Mouse (Mus musculus) embryo, embryonic 10 days (tissue): ENCODE data around the gene Eepd1.

Source experiments
- DNase-seq: peaks from one replicate; pipeline ENCODE4 v3.0.0-alpha.2; 2015; ENCODE audit warnings: low spot score

The Eepd1 gene

GRCm38 (mm10) chr9:25489221-25489960 lies 8.0 kb downstream of the Eepd1 start:
- no peak for DNase-seq

DNA sequence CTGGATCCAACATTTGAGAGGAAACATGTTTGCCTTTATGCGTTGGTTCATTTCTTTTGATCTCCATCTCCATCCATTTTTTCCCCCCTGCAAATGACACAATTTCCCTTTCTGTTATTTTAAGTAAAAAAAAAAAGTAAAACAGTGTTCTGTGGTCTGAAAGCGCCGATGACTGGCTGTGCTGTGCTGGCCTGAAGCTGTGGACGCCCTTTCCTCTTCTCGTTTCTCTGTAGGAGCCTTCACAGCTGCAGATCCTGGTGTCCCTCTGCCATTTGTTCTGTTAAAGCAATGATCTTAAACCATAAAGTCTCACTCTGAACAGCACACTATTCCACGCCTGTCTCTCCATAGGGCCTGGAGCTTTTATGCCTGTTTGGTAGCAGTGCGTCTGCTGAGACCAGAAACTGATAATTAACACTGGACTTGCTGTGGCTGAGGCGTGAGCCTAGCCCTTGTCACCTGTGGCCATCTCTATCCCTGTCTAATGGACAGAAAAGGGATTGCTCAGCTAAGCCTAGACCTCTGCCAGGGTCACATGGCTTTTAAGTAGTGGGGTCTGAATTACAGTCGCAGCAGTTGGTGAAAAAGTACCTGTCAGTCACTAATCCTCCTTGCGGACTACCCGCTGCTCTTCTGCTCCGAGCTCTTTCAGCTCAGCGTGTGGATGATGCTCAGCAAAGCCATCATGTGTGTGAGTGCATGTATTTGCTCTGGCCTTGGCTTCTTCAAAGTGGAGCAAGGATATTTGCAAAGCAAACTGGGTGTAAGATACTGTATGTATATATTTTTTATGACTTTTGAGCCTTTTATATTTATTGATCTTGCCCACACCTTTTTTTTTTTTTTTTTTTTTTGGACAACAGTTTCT lies 9.2 kb downstream of the Eepd1 start:
- DNase-seq, result no peak

DNA sequence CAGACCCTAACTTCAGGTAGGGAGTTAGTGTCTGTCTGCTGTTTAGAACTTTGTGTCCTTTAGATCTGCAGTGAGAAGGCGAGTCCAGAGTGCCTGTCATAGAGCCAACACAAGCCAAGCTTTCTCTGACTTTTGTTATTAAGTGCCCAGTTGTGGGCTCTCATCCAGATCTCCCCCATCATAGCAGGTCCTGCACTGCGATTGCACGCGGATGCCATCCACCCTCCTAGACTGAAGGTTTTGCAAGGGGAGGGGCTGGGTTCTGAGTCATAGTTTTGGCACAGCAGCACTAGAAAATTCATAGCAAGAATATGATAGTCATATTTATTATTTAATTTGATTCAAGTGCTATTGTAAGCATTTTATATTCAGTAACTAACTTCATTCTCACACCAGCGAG lies 12.6 kb downstream of the Eepd1 start:
- no peak for DNase-seq

DNA sequence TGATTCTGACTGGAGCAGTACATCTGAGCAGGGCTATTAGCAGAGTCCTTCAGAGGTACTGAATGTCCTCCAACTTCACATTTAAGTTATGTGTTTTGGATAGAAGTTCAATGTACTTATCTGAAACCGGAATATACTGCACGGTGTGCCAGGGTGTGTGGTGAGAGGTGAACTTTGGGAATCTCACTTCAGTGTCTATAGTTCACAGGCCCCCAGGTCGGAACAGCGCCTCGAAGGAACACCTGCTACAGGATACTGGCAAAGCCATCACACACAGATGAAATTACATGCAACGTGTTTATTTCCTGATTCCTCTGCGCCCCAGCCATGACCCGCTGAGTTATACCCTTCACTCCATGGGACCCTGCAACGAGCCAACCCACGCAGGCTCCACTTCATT lies 14.3 kb downstream of the Eepd1 start:
- DNase-seq, result no peak

- DNase-seq, result no peak
Observed at GRCm38 (mm10) chr9:25496196-25496595, 14.8 kb downstream of the Eepd1 start.

DNA sequence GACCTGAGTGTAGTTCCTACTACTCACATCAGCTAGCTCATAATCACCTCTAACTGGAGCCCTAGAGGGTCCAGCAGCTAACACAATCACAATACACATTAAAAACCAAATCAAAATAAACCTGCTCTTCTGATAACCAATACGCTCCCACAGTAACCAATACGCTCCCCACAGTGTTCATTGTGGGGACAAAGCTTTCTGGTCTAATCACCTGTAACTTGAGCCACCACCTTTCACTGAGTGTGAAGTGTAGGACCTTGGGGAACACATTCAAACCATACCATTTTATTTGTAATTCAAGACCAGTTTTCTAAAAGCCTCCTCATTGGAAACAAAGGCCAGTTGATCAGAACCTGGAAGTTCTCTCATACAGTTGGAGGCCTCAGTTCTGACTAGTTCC lies 15.4 kb downstream of the Eepd1 start:
- DNase-seq, result no peak

DNA sequence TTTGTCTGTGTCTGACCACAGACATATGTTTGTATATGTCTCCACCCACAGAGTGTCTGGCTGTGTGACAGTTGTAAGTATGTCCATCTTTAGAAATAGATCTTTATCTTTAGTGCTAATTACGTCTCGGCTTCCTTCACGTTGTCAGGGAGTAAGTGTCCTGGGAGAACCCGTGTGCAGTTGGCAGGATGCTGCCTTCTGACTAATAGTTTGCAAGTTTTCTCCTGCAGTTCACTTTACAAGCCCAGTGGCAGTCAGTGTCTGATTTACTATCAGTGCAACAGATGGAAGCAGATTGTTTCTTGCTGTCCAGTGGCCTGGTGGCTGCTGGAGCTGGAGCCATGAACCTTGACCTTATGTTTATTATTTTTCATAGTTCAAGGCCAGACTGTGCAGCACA lies 17.4 kb downstream of the Eepd1 start:
- peak; percentile 37 for DNase-seq

DNA sequence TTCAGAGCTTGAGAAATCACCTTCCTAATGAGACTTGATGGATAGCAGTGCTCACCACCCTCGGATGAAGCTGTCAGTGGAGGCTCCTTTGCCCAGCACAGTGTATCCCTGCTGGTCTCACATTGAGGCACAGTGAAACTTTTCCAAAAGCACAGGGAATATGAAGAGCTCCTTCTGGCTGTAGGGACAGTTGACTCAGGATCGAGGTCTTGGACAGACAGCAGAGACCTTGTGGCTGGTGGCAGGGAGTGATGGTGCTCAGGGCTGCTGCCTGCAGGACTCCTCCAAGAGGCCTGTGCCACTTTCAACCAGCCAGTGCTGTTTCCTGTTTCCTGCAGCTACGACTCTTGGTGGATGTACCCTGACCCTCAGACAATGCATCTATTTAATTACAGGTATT lies 18.0 kb downstream of the Eepd1 start:
- no peak for DNase-seq

DNA sequence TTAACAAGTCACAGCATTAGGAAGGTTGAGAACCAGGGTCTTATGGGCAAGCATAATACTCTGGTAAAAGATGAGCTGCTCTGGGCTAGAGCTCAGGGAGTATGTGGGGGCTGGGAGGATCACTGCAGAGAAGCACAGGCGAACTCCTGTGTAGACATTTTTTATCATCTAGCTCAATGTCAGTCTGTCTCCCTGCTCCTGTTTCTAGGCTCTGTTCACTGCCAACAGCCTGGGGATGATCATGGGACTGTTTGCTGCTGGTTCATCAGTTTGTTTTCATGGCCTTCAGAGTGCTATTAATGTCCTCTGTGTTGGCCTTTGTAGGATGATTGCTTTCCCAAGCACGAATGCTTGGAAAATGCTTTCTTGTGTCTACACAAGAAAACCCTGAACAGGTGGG lies 18.7 kb downstream of the Eepd1 start:
- DNase-seq, result no peak

DNA sequence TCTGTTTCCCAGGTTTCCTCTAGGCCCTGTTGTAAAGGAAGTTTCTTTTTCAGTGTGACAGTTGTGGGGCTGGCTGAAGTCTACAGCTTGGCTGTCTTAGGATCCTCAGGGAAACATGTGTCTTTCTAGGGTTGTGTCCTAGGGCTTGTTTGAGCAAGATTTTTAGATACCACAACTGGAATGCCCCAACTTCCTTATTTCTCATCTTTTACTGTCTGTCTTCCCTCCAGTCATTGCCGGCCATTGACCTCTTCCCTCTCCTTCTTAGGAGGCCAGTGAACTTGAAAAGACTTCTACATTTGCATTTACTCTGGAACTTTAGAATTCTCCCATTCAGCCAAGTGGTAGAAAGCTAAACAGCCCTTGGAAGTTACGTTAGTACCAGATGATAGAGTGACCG lies 27.5 kb downstream of the Eepd1 start:
- DNase-seq, result no peak

DNA sequence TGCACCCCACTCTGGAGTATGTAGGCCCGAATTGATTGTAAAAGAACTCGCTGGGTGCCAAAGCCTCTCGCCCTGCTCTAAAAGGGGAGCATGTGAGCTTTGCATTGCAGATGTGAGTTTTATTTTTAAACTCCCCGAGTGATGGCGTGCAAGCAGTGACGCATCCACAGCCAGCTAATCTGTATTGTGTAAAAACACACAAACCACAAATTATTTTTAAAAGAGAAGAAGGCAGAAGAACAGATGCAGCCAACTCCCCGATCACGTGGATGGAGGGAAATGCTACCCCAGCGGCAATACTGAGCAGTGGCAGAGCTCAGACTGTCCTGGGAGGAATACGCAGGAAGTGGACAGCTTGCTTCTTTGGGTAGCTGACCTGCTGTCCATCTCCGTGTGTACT lies 29.2 kb downstream of the Eepd1 start:
- no peak for DNase-seq

- no peak for DNase-seq
Observed at GRCm38 (mm10) chr9:25513050-25513449, 31.7 kb downstream of the Eepd1 start.

DNA sequence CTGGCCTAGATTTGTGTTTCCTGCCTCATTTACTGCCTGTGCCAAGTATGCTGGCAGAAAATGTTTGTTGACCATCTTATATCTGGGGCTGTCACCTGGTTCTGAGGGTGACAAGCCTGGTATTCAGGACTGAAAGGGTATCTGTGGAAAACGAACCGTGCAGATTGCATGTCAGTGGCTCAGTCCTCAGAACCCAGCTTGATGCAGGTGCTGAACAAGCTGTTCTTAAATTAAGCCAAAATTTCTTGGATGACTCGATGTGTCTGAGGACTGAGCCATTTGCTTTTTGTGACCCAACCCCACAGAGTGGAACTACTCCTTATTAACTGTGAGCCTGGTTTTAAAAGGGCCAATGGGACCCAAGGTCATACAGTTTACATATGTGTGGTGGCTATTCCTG lies 32.2 kb downstream of the Eepd1 start:
- DNase-seq, result no peak

DNA sequence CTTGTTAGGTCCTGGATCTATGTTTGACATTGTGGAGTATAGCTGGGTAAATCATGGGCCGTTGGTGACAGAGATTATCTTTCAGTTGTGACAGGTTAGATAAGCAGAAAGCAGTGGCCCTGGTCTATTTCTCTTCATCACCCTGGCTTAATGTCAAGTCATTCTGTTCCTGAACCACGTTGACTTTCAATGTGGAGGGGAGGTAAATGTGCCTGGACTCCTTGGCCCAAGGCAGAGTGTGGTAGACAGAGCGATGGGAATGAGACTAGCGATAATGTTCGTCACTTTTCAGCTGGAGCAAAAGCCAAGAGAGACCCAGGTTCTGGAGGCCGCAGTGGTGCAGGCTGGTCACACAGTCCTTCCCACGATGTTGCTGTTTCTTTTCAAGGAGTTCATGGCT lies 35.3 kb downstream of the Eepd1 start:
- DNase-seq, result no peak

DNA sequence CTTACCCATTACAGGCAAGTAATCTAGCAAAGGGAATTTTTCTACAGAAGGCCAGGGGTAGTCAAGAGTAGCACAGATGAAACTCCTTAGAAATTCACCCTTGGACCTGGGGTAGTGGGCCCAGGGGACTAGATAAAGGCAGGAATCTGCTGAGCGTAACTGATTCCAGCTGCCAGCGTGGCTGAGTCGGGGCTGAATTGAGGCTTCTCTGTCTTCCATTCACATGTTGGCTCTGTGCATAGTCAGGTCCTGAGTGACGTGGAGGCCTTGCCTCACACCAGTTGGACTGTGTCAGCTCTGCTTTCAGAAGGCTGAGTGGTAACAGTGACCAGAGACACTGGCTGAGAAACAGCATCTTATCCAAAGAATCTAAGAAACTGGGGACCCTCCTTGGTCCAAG lies 36.6 kb downstream of the Eepd1 start:
- DNase-seq, result peak; percentile 51

- DNase-seq, result no peak
Observed at GRCm38 (mm10) chr9:25519193-25519592, 37.8 kb downstream of the Eepd1 start.

GRCm38 (mm10) chr9:25520826-25521225 lies 39.5 kb downstream of the Eepd1 start:
- DNase-seq, result no peak

GRCm38 (mm10) chr9:25521825-25522224 lies 40.5 kb downstream of the Eepd1 start:
- no peak for DNase-seq

DNA sequence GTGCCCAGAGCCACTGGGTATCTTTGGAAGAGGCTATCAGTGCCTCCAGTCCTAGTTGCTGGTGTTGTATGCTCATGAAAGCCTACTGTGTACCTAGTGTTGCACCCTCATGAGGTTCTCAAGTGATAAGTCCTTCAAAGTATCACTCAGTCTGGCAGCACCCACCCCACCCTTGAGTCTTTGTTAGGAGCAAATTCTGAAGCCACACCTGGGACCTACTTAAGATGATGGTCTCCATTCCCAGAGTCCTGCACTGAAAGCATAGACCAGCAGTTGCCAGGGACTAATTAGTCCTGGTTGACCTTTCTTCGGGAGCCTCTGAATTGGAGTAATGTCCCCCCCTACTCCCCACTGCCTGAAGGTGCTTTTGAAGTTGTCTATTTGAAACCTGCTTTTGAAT lies 45.2 kb downstream of the Eepd1 start:
- no peak for DNase-seq

DNA sequence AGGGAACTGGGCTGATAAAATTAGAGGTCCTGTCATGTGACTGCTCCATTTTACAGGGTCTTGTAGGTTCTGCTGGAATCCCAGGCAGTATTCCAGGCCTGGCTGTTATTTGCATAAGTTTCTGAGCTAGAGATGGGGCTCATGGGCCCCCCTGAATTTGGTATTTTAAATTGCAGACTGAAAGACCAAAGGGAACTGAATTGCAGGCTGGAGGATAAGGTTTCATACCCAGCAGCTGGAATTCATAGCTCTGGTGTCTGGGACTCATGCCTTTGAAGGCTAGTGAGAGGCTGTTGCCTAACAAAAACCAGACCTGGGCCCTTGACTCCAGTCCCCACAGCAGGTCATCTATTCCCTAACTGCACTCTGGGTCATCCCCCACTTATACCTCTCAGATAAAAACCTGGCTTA lies 45.6 kb downstream of the Eepd1 start:
- DNase-seq, result peak; percentile 72

DNA sequence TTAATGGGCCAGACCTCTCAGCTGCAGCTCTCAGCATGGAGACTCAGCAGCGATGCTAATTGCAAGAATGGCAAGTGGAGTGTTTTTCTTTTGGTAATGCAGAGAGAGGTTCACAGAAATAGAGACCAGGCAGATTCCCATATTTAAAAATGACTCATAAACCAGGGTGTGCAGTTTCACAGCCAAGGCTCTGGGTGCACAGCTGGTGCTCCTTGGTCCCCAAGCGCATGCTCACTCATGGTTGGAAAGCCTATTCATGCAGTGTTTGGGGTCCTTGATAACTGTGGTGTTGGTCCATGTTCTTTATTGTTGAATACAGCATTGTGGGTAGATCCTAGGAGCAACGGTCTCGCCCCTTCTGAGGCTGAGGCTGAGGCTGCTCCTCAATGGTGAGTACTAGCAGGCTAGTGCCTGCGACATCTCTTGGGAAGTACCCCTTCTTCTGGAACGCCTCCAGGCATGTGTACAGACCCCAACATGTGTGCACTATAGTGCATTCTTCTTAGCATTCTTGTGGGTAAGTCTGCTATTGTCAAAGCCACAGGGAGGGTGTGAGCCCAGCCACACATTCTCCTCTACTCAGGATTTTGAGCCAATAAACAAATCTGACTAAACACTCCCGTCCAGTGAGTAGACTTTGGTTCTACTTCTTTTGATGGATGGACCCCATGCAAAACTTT lies 46.2 kb downstream of the Eepd1 start:
- no peak for DNase-seq

DNA sequence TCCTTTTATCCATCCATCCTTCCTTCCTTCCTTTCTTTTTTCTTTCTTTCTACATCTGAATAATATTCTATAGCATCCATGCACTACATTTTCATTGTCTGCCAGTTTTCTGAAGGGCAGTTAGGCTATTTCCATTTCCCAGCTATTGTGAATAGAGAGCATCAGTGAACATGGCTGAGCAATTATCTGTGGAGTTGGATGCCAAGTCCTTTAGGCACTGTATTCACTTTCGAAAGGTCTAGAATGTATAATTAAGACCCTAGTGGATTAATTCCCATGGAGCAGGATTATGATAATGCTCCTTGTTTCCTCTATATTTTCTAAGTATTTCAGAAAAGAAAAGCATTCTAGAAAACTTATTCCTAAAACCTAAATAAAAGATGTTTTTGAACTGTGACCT lies 50.3 kb downstream of the Eepd1 start:
- no peak for DNase-seq

DNA sequence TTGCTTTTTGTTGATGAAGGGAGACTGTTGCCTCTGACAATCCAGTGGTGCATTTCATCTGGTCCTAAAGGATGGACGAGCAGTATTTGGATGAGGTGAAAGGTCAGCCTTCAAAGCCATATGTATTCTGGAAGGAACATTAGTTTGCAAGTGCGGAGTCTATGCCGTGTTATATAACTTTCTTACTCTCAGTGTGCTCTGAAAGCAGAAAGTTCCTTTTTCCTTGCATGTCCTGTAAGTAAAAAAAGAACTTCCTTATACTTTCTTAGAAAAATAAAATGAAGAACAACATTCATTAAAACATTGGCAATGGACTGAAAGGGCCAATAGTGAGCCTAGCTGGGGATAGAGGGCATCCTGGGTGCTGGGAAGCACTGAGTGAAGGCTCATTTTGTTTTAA lies 50.8 kb downstream of the Eepd1 start:
- no peak for DNase-seq
